In the genomic region with DNA sequence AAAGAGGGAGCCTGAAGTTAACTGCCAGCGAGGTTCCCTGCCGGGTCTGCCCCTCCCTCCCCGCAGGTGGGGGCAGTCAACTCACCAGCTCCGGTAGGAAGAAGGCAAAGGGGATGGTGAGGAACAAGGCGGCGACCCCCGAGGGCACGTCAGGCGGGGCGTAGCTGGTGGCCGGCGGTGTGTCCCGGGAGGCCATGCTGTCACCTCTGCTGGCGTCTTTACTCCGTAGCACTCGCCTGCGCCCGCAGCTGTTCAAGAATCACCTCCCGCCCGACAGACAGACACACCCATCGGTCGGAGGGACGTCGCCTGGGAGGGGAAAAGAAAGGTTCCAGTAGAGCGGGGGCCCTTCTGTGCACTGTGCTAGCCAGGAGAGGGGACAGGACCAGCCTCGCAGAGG, we compare ENCODE assay signal across 8 mouse cellular contexts. TPM values are rescaled to one million over a fixed set of nuclear protein-coding genes. Genes with fewer than 3 reads are reported as not detected.
DNase-seq lines count a peak whose midpoint lies in the region; ATAC-seq and TF ChIP-seq lines count a peak whose summit lies in the region.

Mall (minus strand) TSS at position 262 of the 400 bp plus-strand sequence.

- H3K4me3 ChIP-seq in lung, adult 2 months (replicated peaks; ENCODE audit: extremely low read depth, low read depth, low read length): peak within 1 kb of the TSS; percentile 61
- peak within 1 kb of the TSS; percentile 14; the same call in 1 of the 2 replicates for H3K4me3 ChIP-seq in midbrain, postnatal 0 days (ENCODE audit: low read depth, low read length)

- 0 out of 2 replicates have a peak, but pooled peaks cover 2% of the 10 kb centered on the region for H3K4me1 ChIP-seq in lung, adult 2 months (ENCODE audit: control insufficient read depth, insufficient read depth, low read length)
- H3K4me1 ChIP-seq in midbrain, postnatal 0 days (ENCODE audit: insufficient read depth, low read length): no peaks in the 10 kb centered on the region

- no peaks in the 10 kb centered on the region for H3K27me3 ChIP-seq in midbrain, postnatal 0 days (ENCODE audit: insufficient read depth, low read length)

- H3K9me3 ChIP-seq in midbrain, postnatal 0 days (ENCODE audit: low read length): no peaks in the 10 kb centered on the region

- H3K36me3 ChIP-seq in midbrain, postnatal 0 days (ENCODE audit: insufficient read depth, low read length): no peaks in the 10 kb centered on the region

- no peak within 1 kb of the TSS for H3K27ac ChIP-seq in midbrain, postnatal 0 days (ENCODE audit: low read depth, low read length)

- no peak for TF ChIP-seq CTCF in lung, adult 2 months (IDR thresholded peaks at IDR 0.05; ENCODE audit: insufficient read depth, low read length)
- no peak for TF ChIP-seq CTCF in midbrain, postnatal 0 days (IDR thresholded peaks at IDR 0.05)

- peak; percentile 40; the same call in 1 of the 2 replicates for ATAC-seq in granulocyte monocyte progenitor cell, adult 5-6 weeks (replicated peaks; ENCODE audit: poor library complexity, severe bottlenecking)
- ATAC-seq in midbrain, postnatal 0 days (ENCODE audit: low FRiP score): no peak
- no peak for ATAC-seq in cerebellum, adult (ENCODE audit: insufficient number of reproducible peaks, low FRiP score, low TSS enrichment)

- TF ChIP-seq POLR2A in lung, adult 2 months (IDR thresholded peaks at IDR 0.05; ENCODE audit: borderline replicate concordance, extremely low read depth, low read depth, low read length): no peak

- peak within 1 kb of the TSS; percentile 30 for H3K4me2 ChIP-seq in midbrain, postnatal 0 days (ENCODE audit: low read depth, low read length, poor library complexity, severe bottlenecking)

- no peak within 1 kb of the TSS; the same call in 1 of the 2 replicates for H3K9ac ChIP-seq in midbrain, postnatal 0 days (replicated peaks; ENCODE audit: low read length, poor library complexity, severe bottlenecking)

- DNase-seq in lung, adult 2 months: peak; percentile 36
- no peak for DNase-seq in lung, postnatal 25 days (ENCODE audit: low spot score)
- peak; percentile 17 to 35 for DNase-seq in kidney, postnatal 4 days
- no peak for DNase-seq in midbrain, postnatal 0 days (ENCODE audit: low spot score)
- no peak for DNase-seq in right cerebral cortex, postnatal 14 days
- DNase-seq in adipocyte (ENCODE audit: low spot score): no peak

- WGBS in lung, adult 2 months: 3% methylated on average over 26 of the region's 26 CpGs
- WGBS in midbrain, postnatal 0 days: 2% methylated on average over 26 of the region's 26 CpGs

RNA-seq across cellular contexts. Expression of gene Mall, which starts in this region (rescaled TPM):
- polyA plus RNA-seq in lung, adult 2 months (2012; rRNA removed): 11.4 and 28.6 TPM in 2 replicates
- not detected in 2 replicates for total RNA-seq in granulocyte monocyte progenitor cell, adult 5-6 weeks (2014; fragmentation: Nextera tagmentation)
- total RNA-seq in granulocyte monocyte progenitor cell, adult 5-6 weeks (2017): not detected in 2 replicates
- 0.93 and 1.7 TPM in 2 replicates for total RNA-seq in midbrain, postnatal 0 days (2014; rRNA removed)
- polyA plus RNA-seq in midbrain, postnatal 0 days (2015; fragmentation: Nextera tagmentation; extraction: Ambion mirVana): 0.39 and 0.53 TPM in 2 replicates

Comparison
In these comparisons a context has a peak if more than half of its experiments do, and no peak if none do; other contexts are left out.
1. DNase-seq: peak in lung, adult 2 months (single experiment) and kidney, postnatal 4 days (2 of 2); none in lung, postnatal 25 days (single experiment), midbrain, postnatal 0 days (single experiment), right cerebral cortex, postnatal 14 days (single experiment) and adipocyte (single experiment).
2. Peak in ATAC-seq in granulocyte monocyte progenitor cell, adult 5-6 weeks; RNA of the gene not detected or under 1 TPM.